Mouse (Mus musculus): Measurements from ENCODE around the gene Rfx7.

The Rfx7 gene

GRCm38 (mm10) chr9:72537086-72537485, 5.0 kb downstream of the Rfx7 start:
- no peak for DNase-seq (ENCODE audit: low read depth, low spot score)

GRCm38 (mm10) chr9:72543590-72543989, 11.6 kb downstream of the Rfx7 start:
- no peak for DNase-seq (ENCODE audit: low read depth, low spot score)

DNA sequence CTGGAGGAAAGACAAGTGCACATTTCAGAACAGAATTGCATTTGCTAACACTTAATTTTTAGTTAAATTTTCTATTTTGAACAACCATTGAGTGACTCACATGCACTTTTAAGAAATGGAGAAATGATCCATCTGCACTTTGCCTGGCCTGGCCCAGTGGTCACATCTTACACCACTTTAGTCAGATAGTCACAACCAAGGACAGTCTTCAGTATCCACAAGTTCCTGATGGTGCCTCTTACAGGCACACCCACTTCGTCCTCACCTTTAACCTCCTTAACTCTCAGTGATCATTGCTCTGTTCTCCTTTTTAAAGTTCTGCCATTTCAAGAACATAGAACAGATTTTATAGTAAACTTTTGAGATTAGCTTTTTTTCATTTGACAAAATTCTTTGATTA, 26.7 kb downstream of the Rfx7 start:
- DNase-seq (ENCODE audit: low read depth, low spot score) = no peak

GRCm38 (mm10) chr9:72560316-72560715, 28.3 kb downstream of the Rfx7 start:
- DNase-seq (ENCODE audit: low read depth, low spot score) = no peak

DNA sequence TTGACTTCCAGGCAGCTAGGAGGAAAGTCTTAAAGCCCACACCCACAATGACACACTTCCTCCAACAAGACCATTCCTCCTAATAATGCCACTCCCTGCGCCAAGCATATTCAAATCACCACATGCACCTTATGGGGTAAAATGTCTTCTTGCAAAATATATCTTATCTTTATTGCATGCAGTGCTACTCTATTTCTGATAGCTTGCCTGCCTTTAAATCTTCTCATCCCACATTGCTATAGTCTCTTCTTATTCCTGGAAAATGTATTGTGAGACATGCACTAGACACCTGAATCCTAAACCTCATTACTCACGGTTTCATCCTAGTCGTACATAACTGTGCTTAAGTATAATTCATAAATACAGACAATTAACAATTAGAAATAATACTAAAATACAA, 31.2 kb downstream of the Rfx7 start:
- DNase-seq (ENCODE audit: low read depth, low spot score) = no peak

- DNase-seq (ENCODE audit: low read depth, low spot score) = no peak
Observed at GRCm38 (mm10) chr9:72567116-72567515, 35.1 kb downstream of the Rfx7 start.

DNA sequence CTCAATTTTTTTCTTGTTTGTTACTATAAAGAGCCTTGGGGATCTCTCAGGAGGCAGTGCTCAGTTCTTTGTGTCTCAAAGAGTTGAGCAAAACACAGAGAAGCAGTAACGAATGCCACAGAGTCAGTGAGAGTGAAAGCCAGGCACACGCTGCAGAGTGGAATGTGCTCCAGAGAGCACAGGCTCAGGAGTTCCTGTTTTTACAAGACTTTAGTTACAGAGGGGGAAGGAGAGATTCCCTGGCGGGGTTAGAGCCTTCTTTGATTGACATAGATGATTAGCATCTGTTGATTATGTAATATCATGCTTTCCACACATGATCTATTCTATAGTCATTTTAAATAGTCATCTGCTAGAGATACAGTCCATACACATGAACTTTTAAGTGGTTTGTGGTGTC, 48.2 kb downstream of the Rfx7 start:
- peak; percentile 27 for DNase-seq (ENCODE audit: low read depth, low spot score)

DNA sequence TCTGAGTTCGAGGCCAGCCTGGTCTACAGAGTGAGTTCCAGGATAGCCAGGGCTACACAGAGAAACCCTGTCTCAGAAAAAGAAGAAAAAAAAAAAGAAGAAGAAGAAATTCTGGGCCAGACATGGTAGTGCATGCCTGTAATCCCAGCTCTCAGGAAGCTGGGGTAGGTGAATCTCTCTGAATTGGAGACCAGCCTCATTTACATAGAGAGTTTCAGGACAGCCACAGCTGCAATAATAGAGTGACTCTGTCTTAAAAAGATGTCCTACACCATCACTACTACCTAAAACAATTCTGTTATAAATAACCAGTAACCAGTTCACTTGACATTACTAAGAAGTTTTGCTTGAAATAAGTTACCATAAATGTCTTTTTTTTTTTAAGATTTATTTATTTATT, 58.8 kb downstream of the Rfx7 start:
- DNase-seq (ENCODE audit: low read depth, low spot score) = no peak

- DNase-seq (ENCODE audit: low read depth, low spot score) = no peak
Observed at GRCm38 (mm10) chr9:72592016-72592415, 60.0 kb downstream of the Rfx7 start.

DNA sequence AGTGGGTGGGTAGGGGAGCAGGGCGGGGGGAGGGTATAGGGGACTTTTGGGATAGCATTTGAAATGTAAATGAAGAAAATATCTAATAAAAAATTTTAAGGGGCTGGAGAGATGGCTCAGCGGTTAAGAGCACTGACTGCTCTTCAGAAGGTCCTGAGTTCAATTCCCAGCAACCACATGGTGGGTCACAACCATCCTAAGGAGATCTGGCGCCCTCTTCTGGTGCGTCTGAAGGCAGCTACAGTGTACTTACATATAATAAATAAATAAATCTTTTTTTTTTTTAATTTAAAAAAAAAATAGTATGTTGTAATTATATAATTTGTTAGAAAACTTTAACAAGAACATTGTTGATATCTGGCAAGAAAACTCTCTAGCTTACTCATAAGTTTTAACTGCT, 62.6 kb downstream of the Rfx7 start:
- DNase-seq (ENCODE audit: low read depth, low spot score) = peak; percentile 39

GRCm38 (mm10) chr9:72600142-72600541, 68.1 kb downstream of the Rfx7 start:
- no peak for DNase-seq (ENCODE audit: low read depth, low spot score)

- no peak for DNase-seq (ENCODE audit: low read depth, low spot score)
Observed at GRCm38 (mm10) chr9:72609771-72610170, 77.7 kb downstream of the Rfx7 start.

DNA sequence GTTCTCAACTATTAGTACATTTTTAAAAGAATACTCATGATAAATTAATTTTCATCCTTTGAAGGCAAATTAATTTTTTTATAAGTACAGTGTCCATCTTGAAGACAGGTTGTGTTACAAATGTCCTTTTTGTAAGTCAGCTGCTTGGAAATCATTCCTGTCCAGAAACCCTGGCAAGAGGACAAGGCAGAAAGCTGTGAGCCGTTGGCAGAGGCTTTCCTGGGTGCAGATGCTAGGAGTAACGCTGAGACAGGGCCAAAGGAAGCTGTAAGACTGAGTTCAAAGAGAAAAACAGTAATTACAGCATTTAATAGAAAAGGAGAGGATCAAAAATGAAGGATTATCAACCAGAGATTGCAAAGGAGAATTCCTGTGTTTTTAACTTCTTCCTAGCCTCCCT, 81.8 kb downstream of the Rfx7 start:
- DNase-seq (ENCODE audit: low read depth, low spot score) = no peak

DNA sequence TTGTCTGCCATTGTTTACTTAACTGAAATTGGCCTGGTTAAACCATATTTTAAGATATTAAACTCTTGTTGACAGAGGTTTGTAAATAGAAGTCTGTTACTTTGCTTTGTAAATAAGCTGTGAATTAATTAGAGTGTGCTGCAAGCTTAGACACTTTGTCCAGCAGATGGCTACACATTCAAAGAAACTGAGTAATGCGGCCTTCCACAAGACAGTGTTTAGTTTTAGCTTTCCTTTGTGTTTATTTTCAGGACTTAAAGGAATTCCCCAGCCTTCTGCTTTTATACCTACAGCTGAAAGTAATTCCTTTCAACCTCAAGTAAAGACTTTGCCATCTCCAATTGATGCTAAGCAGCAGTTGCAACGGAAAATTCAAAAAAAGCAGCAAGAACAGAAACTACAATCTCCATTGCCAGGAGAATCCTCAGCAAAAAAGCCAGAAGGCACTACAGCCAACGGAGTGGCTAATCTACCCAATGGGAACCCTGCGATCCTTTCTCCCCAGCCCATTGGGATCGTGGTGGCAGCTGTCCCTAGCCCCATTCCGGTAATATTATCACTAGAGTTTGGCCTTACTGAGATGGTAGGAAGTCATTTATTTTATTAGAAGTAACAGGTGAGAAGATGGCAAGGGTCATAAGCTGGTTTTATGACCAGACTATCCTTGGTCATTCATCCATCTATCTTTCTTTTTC, 82.9 kb downstream of the Rfx7 start:
- DNase-seq (ENCODE audit: low read depth, low spot score) = no peak

GRCm38 (mm10) chr9:72618037-72618436, 86.0 kb downstream of the Rfx7 start:
- no peak for DNase-seq (ENCODE audit: low read depth, low spot score)

DNA sequence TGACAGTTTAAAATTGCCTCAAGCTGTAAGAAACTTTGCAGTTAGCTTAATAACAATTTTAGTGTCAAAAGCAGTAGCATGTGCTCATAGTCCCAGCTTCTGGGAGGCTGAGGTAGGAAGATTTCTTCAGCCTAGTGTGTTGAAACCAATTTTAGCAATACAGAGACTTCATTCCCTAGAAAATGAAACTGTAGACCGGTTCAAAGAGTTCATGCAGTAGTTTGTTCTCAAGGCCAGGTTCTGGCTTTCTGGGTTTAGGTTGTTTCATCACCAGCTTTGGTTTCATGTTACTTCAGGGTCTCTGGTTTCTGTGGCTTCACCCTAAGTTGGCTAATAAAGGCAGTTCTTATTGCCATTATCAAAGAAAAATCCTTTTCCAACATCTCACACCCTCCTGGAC, 91.6 kb downstream of the Rfx7 start:
- DNase-seq (ENCODE audit: low read depth, low spot score) = no peak

- no peak for DNase-seq (ENCODE audit: low read depth, low spot score)
Observed at GRCm38 (mm10) chr9:72627598-72627997, 95.6 kb downstream of the Rfx7 start.

GRCm38 (mm10) chr9:72628591-72628990, 96.6 kb downstream of the Rfx7 start:
- DNase-seq (ENCODE audit: low read depth, low spot score) = no peak

DNA sequence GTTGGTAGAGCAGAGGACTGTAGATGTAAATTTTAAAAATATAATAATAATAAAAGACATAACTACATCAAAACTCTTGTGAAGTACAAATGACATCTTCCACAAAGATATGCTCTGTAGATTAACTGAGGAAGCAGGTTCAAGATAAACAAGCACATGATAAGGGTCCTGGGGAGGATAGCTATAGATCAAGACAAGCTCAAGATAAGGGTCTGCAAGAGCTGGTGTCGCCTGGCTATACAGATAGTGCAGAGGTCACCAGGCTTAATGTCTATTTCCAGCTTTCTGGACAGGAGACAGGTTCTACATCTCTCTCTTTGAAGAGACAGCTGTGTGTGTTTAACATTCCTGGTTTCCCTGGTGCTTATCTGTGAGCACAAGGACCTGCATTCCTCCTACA, 100.2 kb downstream of the Rfx7 start:
- DNase-seq (ENCODE audit: low read depth, low spot score) = no peak

- peak; percentile 50 for DNase-seq (ENCODE audit: low read depth, low spot score)
Observed at GRCm38 (mm10) chr9:72635134-72635533, 103.1 kb downstream of the Rfx7 start.

GRCm38 (mm10) chr9:72636547-72636946, 104.5 kb downstream of the Rfx7 start:
- DNase-seq (ENCODE audit: low read depth, low spot score) = no peak

- DNase-seq (ENCODE audit: low read depth, low spot score) = no peak
Observed at GRCm38 (mm10) chr9:72637243-72637642, 105.2 kb downstream of the Rfx7 start.

DNA sequence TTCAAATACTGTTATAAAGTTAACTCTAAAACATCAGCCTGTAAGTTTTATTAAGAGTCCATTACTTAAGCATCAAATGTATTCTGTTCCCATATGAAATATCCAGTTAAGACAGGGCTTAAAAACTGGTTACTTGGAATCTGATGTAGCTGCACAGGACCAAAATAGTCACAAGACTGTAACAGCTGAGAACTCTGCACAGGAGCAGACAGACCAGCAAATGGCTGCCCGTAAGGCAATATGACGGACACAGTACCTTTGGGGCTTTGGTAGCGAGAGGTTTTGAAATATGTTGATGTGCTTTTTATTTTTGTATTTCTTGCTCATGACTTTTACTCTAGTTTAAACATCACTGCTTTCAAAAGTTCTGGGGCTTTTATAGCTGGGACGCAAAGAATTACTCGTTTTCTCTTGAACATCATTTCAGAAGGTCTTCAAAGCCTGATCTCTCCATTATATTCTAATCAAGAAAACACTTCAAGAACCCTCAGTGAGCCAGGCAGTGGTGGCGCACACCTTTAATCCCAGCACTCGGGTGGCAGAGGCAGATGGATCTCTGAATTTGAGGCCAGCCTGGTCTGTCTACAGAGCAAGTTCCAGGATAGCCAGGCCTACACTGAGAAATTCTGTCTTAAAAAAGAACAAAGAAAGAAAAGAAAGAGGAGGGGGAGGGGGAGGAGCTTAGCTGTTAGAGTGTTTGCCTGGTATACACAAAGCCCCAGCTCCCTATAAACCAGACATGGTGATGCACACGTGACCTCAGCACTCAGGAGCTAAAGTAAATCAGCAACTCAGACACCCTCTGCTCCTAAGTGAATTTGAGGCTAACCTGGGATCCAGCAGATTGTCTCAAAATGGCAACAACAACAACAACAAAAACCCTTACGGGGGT, 107.2 kb downstream of the Rfx7 start:
- peak; percentile 85 for DNase-seq (ENCODE audit: low read depth, low spot score)

Data from mesoderm, embryonic 11.5 days (tissue).